Mouse (Mus musculus) layer of hippocampus, postnatal 14 days (tissue): ENCODE measurements around the gene Plekho1. TPM values are rescaled to one million over a fixed set of nuclear protein-coding genes. Genes with fewer than 3 reads are reported as not detected.

Experiments
- DNase-seq, 2 experiments: peaks; one replicate each; pipeline ENCODE4 v3.0.0; 2021 to 2022; ENCODE audit warnings: low spot score in 2 of 2, mixed read lengths in 1 of 2
- total RNA-seq, 2 experiments: library from RNA; stranded (reverse); gene quantifications; 2 replicates each; pipeline ENCODE4 v1.2.3; 2021

Plekho1 gene
- total RNA-seq, 2 experiments from 2014 or later: 43.7 to 44.5 TPM

DNA sequence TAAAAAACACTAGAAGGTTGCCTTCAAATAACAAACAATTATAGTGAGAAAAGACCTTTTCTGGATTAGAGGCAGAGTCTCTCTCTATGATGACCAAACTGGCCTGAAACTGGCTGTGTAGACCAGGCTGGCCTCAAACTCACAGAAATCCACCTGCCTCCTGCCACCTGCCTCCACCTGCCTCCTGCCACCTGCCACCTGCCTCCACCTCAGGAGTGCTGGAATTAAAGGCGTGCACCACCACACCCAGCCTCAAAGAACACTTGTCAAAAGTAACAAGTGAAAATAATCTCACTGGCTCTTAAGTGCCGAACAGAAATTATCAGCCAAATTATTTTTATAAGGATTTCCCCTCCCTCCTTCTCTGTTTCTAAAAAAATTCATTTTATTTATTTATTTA, 19.9 kb upstream of the Plekho1 start:
- DNase-seq: no peak

DNA sequence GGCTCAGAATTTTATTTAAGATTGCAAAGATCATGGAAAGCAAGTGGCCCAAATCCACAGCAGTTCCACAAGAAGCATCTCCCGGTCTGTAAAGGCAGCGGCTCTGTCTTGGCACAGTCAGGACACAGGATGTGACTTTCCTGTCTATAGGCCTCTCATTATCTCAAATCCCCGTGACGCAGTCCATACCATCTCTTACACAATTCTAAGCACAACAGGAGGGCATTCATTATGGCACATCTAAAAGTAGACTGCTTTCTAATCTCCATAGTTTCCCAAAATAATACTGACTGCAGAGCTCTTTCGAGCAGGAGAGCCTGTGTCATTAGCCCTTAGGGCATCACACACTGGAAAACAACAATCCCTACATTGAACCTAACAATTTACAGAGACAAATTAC, 17.0 kb upstream of the Plekho1 start:
- no peak for DNase-seq

DNA sequence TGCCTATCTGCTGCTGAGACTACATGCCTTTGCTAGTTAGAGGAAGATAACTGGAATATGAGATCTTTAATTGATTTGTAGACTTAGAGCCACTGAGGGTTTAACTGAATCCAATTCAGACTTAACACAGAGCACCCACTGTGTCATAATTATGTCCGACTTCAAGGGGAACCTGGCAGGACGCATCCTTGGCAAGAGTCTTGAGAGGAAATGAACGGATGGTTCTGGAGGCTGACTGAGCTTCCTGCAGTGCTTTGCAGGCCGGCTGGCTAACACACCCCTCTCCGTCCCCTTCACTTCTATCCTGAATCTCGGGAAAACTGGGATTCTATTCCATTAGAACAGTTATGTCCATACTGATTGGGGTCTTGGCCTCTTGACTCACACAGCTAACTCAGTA, 12.7 kb upstream of the Plekho1 start:
- no peak for DNase-seq

DNA sequence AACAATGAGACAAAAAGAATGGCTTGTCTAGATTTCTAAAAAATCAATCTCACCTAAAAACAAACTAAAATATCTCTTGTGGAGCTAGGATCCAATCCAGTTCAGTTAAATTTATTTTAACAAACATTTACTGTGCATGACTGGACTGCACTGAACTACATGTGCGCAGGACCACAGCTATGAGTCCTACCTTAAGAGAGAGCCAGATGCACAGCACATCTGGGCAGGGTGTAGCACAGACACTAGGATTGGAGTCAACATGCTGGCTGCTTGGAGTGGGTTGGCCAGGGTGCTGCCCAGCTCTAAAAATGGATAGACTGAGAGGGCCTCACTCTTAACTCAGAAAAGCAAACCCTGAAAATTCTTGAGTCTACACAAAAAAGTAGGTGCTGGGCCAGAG, 5.8 kb upstream of the Plekho1 start:
- DNase-seq: no peak

DNA sequence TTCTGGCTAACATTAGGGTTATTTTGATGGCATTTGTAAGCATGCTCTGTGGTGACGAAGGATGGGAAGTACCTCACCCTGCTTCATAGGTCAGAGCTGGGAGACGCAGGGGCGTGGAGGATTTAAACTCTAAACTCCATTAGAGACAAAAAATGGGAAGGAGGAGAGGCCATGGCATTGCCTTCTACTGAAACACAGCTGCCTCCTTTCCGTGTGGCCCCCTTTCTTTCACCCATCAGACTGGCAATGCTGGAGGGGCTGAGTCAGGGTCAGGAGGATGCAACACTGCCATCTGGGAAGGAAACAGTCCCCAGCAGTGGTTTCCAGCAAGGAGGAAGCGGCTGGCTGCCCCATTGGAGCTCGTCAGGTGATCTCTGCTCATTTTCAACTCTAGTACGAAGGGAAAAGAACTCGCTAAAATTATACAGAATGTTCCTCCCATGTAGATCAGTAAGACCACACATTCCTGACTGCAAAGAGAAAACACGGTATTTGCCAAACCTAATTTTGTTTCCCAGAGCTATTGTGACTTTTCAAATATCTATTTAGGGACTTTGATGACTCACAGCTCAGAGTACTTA, 5.2 kb upstream of the Plekho1 start:
- peak in 1 of 2 experiments; percentile 28 for DNase-seq

DNA sequence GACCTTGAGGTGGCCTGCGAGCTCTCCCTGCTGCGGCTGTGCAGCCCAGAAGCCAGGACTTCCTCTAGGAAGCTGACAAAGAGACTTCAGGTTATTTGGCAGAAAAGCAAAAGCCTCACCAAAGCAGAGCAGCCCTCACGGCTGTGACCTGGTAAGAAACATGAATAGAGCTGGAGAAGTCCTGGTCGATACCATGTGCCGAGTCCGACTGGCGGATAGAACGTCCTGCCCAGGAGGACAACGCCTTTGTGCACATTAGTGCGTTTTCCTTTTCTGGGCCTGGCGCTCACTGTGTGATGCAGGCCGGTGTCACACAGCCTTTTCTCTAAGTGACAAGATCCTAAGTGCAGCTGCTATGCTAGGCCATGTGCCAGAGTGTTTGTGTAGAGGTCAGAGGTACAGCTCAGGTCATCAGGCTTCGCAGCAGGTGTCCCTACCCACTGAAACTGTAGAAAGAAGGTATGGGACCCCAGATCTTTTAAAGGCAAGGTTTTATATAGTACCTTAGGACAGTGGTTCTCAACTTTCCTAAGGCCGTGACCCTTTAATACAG, 4.4 kb upstream of the Plekho1 start:
- DNase-seq: no peak

DNA sequence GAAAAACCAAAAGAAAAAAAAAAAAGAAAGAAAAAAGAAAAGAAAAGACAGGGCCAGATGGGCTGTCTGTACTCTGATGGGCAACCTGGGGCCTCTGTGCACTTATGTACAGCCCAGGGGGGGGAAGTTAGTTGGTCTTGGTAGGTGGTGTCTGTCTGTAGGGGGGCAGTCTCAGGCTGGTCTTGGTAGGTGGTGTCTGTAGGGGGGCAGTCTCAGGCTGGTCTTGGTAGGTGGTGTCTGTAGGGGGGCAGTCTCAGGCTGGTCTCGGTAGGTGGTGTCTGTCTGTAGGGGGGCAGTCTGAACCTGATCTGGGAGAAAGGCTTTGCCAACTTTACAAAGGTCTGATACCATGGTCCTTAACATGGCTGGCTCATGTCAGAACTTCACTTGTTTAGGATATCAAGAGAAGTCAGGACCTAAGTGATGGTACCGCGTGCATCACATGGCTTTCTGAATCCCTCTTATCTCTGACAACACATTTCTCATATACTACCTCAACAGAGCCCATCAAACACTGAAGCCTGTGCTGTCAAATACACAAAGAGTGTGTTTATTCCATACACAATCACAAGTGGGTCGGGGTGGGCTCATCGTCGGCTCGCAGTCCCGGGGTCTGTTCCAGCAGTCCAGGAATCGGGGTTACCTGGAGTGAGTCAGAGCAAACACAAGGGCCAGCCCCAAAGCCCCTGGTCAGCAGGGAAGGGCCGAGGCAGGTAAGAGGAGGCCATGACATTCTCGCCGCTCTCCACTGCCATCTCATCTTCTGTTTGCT, 3.7 kb upstream of the Plekho1 start:
- no peak for DNase-seq

DNA sequence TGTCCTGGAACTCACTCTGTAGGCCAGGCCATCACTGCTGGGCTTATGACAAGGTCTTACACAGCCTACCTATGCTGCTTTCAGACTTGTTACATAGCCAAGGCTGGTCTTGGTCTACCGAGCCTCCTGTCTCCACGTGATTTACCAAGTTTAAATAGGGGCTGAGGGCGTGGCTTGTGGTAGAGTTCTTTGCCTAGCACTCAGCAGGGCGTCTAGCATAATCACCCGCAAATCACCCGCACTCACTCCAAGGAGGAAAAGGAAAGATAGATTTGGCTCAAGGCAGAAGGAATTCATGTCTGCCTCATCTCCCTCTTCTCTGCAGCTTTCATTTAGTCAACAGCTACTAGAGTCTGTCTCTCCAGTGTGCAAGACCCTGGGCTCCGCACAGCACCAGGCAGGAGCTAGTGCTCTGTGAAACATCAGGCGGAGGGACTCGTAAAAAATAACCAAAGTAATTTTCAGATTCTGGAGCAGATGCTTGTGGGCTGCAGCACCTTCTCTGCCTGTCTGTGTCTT, 1.5 kb upstream of the Plekho1 start:
- no peak for DNase-seq

DNA sequence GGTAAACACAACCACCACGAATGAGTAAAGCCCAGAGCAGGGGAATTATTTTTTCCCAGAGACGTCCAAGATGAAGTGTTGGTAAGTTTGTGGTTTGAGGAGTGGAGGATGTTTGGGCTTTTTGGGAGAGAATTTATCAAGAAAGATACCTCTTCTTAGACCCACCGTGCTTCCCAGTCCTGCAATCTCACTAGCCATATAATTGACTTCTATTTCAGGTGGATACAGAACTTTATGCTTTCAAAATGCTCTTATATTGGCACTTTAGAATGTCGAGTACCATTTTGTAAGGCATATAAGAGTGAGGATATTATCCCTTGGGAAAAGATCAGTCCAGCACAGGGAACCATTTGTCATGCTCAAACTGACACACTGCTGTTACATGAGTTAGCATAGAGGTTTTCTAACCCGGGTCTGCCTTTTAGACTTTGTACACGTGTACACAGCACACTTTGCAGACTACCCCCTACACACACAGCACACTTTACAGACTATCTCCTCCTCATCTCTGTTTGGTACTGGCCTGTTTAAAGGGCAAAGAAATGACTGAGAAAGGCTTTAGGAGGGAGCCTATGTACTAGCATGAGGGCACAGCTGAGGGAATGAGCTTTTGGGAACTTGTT, 761 bp upstream of the Plekho1 start:
- no peak for DNase-seq

DNA sequence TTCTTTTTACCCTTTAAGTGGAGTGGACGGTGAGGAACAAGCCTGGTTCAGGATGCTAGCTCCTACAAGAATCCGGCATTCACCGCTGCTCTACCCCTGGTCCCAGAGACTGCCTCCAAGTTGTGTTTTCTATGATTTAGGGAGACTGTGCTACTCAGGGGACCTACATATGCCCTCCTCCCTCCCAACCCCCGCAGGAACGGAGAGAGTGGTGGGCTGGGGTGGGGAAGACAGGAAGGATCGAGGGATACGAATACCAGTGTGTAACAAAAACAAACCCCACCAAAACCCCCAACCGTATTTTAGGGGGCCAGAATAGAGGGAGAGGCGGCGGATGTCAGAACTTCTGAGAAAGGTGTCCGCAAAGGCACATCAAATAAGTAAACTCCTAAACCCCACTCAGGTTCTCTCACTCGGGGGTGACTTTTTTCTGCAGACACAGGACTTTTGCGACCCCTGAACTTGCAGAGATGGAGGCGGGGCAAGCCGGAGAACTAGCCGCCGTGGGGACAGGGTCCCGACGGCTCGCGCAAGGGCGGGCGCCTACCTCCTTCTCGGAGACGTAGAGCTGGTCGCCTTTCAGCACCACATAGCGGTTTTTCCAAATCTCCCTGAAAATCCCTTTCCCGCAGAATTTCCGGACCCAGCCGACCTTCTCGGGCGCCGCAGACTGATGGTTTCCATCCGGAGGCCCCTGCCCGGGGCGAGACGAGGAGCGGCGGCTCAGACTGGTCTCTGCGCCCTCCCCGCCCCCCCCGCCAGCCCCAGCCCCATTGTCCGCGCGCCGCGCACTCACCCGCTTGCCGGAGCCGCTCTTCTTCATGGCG, 613 bp downstream of the Plekho1 start:
- DNase-seq: peak in 1 of 2 experiments; percentile 65

DNA sequence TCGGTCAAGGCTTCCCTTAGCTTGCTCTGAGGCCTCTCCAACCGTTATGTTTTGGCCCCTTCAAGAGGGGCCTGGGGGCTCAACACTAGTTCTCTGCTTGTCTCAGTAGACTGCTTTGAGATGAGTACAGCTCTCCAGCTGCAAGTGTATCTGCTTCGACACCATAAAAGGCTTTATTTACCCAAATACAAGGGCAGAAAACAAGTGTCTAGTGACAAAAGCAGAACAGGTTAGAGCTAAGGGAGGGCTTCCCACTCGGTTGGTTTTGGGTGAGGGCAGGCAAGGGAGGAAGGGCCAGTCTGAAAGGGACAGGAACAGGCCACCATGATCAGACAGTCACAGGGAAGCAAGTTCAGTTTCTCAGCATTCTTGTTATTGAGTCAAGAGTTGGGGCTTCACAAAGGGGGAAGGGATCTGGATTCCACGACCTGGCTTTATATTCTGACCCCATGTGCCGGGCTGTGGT, 1.4 kb downstream of the Plekho1 start:
- peak in 1 of 2 experiments; percentile 31 for DNase-seq

DNA sequence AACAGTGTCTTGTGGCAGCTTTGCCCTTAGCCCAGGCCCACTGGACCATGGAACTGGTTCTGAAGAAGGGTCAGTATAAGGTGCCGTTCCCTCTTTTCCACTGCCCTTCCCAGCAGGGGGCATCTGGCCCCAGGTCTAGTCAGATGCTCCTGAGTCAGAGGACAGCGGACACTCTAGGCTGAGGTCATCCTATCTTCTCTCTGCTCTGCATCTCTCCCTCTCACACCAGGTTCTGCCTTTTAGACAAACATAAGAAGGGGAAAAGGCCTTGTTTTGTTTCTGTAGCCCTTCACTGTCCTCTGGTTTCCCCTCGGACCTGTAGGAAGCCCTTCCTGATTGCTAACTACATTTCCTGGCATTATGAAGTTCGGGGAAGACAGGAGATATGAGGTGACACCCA, 1.9 kb downstream of the Plekho1 start:
- DNase-seq: no peak

DNA sequence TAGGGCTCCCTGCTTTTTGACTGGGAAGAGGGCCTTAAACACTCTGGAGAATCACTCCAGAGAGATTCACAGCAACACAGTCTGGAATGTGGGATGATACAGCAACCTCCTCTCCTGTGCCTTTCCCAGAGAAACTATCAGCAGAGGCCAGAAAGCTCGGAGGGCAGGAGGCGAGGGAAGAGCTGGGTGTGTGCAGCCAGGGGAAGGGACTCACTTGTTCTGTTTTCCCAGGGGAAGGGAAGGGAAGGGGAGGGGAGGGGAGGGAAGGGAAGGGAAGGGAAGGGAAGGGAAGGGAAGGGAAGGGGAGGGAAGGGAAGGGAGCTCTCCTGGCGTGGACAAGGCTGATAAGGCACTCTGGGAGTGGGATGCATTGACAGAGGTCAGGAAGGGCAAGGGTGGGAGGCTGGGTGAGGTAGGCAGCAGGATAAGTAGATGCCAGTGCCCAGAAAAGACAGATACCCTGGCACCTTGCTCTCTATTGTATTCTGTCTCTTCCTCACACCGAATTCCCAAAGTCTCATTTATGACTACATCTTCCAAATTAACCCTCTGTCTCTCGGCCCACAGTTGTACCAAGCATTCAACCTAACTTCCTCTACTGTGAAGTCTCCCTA, 2.7 kb downstream of the Plekho1 start:
- no peak for DNase-seq

DNA sequence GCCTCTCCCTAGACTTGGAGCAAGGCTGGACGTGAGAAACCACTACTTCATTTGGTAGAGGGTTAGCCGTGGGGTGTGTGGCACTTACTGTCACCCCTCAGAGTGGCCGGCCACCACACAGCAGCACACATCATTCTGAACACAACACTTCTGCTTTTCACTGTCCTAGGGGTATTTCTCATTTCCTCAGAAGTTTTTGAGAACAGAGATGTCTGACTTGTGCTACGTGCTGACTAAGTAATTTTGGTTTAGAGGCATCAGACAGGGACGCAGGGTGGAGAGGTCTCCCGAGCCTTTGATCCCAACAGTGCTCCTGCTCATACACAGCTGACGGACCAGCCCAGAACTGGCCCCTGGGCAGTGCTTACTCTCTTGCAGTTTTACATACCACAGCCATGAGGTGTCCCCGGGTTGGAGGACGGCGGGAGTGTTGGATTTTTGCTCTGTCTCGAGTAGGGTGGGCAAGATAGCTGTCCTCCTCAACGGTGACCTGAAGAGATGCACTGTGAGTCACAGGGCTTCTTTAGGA, 5.3 kb downstream of the Plekho1 start:
- DNase-seq: no peak

DNA sequence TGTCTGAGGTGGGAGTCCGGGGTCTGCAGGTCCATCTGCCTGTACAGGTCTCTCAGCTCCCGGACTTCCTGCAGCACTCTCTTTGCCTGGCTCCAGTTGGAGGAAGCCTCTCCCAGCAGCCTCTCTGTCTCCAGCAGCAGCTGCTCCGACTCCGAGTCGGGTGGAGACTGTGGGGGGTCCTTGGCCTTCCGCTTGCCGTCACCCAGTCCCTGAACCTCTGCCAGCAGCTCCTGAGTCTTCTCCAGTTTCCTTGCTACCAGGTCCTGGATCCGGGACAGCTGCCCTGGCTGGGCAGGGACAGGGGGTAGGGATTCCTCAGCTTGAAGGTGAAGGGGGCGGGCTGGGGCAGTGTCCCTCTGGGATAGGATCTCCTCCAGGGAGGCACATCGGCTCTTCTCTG, 6.8 kb downstream of the Plekho1 start:
- no peak for DNase-seq

DNA sequence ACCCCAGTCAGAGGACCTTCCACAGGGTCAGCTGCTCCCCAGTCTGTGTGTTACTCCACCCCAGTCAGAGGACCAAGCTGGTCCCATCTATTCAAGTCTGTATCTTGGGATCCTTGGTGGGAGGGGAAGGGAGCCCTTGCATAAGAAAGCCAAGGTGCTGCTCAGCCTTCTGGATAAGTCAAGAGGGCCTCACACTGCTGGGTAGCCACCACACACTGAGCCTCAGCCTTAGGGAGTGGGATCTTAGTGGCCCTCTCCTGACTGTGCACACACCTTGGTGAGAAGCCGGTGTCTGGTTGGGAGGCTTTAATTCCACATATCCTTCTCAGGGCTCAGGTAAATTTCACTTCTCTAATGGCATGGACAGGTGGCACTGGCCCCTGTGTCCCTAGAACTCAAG, 7.7 kb downstream of the Plekho1 start:
- DNase-seq: no peak

DNA sequence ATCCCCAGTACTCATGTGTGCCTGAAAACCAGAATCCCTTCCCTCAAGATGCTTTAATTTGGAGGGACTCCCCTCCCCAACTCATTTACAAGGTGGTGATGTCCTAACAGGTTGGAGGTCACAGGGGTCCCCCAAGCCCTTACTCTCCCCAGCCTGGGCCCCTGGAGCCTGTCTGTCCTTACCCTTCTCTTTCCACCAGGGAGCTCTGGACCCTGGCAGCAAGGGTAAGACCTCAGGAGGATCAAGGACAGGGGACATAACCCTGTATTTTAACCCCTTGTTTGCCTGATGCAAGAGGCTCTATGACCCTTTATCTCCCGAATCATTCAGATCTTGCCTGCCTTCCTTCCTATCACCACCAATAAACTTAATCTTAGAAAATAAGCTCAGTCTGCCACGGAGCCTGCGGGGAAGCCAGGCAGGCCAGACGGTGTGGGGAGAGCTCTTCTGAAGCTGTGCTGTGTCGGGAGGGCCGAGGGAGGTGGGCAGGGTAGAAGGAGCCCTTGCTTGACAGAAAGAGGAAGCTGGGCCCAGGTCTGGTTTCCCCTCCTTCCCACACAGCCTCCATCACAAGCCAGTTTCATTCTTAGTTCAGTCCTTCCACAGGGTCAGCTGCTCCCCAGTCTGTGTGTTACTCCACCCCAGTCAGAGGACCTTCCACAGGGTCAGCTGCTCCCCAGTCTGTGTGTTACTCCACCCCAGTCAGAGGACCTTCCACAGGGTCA, 8.3 kb downstream of the Plekho1 start:
- DNase-seq: no peak

DNA sequence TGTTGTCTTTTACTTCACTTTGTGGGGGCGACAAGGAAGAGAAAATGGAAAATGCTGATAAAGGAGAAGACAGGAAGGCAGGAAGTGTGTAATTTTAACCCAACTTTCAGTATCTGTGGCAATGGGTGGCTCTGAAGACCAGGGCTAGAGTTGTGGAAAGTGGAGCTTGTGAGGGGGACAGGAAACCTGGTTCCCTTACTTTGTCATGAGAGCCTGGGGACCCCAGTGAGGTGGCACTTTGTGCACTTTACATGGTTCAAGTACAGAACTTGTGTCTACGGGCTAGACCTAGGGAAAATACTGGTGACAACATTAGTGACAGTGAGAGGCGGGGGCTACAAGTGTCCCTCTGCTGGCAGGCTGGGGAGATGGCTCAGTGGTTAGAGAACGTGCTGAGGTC, 8.8 kb downstream of the Plekho1 start:
- DNase-seq: no peak

DNA sequence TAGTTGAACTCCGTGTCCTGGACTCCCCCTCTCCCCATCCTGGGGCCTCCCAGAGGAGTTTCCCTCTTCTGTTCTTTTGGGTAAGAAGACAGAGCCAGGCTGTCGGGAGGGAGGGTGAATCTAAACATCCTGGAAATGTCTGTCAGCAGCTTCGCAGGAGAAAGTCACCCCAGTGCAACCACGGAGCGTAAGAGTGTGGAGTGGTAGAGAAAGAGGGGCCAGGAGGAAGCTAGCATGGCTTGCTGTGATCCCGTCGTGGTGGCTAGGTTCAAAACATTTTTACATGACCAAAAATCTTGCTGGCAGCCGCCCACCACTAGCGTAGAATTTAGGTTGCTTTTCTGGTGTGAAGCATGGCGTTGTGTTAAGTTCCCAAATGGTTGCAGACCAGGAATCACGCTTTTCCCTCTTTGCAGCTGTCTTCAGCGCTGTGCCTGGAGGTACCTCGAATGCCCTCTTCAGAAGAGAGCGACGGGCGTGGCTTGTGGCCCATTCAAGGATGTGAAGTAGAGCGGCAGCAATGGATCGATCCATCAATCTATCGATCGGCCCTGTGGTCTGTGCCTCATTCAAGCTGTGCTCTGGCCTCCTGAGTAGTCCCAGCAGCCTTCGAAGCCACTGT, 9.7 kb downstream of the Plekho1 start:
- DNase-seq: peak; percentile 57 to 67
